Mouse (Mus musculus) limb, embryonic 11.5 days (tissue): ENCODE results near the gene Gm10972. TPM values are rescaled to one million over a fixed set of nuclear protein-coding genes. Genes with fewer than 3 reads are reported as not detected.
"Not testable (repeated sequence)": the region's sequence is repeated elsewhere in the genome, so short reads cannot be mapped to it uniquely, and the experiment has no call there.

ENCODE experiments used
- ATAC-seq: fragments of 200-750 bp; cut with Nextera tagmentation; 2 replicates; pipeline ENCODE4 v1.8.0; 2017; ENCODE audit warnings: low read depth; ENCODE audit not compliant: insufficient number of reproducible peaks, low FRiP score, low TSS enrichment
- DNase-seq: peaks from one replicate; pipeline ENCODE4 v3.0.0-alpha.2; 2015; ENCODE audit warnings: low spot score
- H3K27ac ChIP-seq: fragments of 300-500 bp; sonication (generic); replicated peaks from 2 replicates; pipeline ENCODE4 v1.5.1; 2014; ENCODE audit warnings: low read depth, mild to moderate bottlenecking, low read length
- H3K27me3 ChIP-seq: fragments of 300-500 bp; sonication (generic); 2 replicates; pipeline ENCODE4 v1.6.1; 2014; ENCODE audit warnings: mild to moderate bottlenecking, low read length, mixed read lengths; ENCODE audit not compliant: control insufficient read depth, insufficient read depth
- H3K36me3 ChIP-seq: fragments of 300-500 bp; sonication (generic); 2 replicates; pipeline ENCODE4 v1.6.1; 2014; ENCODE audit warnings: mild to moderate bottlenecking, low read length, moderate library complexity, mixed read lengths; ENCODE audit not compliant: control insufficient read depth, insufficient read depth
- H3K4me1 ChIP-seq: fragments of 300-500 bp; sonication (generic); 2 replicates; pipeline ENCODE4 v1.6.1; 2014; ENCODE audit warnings: low read length, mixed read lengths; ENCODE audit not compliant: control insufficient read depth, insufficient read depth
- H3K4me2 ChIP-seq: fragments of 300-500 bp; sonication (generic); 2 replicates; pipeline ENCODE4 v1.6.1; 2014; ENCODE audit warnings: low read depth, mild to moderate bottlenecking, moderate library complexity; ENCODE audit not compliant: severe bottlenecking
- H3K4me3 ChIP-seq: fragments of 300-500 bp; sonication (generic); 2 replicates; pipeline ENCODE4 v1.5.1; 2014; ENCODE audit warnings: low read depth, low read length
- H3K9ac ChIP-seq: fragments of 300-500 bp; sonication (generic); 2 replicates; pipeline ENCODE4 v1.6.1; 2014; ENCODE audit warnings: mild to moderate bottlenecking, low read length
- H3K9me3 ChIP-seq: fragments of 300-500 bp; sonication (generic); 2 replicates; pipeline ENCODE4 v1.6.1; 2016; ENCODE audit warnings: low read length; ENCODE audit not compliant: control insufficient read depth
- WGBS: fragments of 180-500 bp; shearing (Covaris S2); extraction: QIAGEN DNeasy Blood & Tissue Kit; methylation state at CpG from one replicate; pipeline ENCODE4 v1.1.7; 2014; 5-methylcytosine and 5-hydroxymethylcytosine counted together
- polyA plus RNA-seq: library from polyadenylated mRNA; unstranded; fragments of >200 nt; fragmentation: Nextera tagmentation; extraction: Ambion mirVana; gene quantifications from 2 replicates; pipeline ENCODE4 v1.2.1, GENCODE M21; 2014

Gm10972 gene
- polyA plus RNA-seq: not detected in 2 replicates

DNA sequence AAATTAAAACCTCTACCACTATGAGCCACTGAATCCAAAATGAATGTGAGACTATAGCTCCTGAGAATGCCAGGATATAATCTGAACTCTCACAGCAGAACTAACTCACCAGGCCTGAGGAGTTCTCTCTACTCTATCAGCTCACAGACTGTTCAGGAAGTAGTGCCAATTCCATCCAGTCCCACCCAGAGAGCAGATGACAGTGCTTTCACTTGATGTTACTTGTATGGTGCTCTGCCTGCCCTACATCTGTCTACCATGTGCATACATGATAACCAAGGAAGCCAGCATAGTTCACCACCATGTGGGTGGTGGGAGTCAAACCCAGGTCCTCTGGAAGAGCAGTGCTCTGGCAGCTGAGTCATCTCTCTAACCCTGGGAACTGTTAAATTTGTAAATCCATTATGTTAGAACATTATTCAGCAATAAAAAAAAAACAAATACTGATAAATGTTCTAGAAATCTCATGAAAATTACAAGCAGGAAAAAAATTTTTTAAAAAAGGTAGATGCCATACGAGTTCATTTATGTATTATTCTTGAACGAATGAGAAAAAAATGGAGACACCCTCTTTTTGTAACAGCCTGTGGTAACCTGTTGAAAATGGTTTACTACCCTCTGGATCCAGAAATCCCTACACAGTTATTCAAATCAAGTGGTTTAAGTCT lies at the start of gene Gm10972:
TSS of gene Gm10972 (plus strand) at position 618 of the 668 bp plus-strand sequence.
- not testable (repeated sequence) for H3K9me3 ChIP-seq, ATAC-seq, H3K9ac ChIP-seq, H3K4me1 ChIP-seq, DNase-seq, H3K27ac ChIP-seq, H3K4me2 ChIP-seq, H3K4me3 ChIP-seq, H3K27me3 ChIP-seq, H3K36me3 ChIP-seq
- 94% methylated on average over 2 of the region's 2 CpGs for WGBS

DNA sequence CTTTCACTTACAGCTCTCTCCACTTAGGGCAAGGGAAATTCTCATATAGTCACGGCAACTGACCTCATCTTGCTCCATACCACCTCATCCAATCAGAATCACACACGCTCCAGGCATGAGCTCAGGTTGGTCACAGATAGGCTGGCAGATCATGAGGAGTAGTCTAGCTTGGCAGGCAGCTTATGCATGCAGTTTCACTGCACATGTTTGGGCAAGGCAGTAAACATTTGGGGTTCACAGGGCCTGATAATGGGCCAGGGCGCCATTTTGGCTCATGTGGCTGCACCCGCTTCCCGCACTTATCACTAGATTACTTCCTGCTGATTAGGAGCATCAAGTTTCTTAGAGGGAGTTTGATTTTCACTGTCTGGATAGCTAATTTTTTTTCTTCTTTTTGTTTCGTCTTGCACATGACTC lies 47.0 kb upstream of the Gm10972 start:
- no peak overlapping the region for H3K4me2 ChIP-seq
- ATAC-seq: no peak
- H3K27me3 ChIP-seq: no peaks in the 10 kb centered on the region
- no peak overlapping the region for H3K4me3 ChIP-seq
- H3K27ac ChIP-seq: no peak overlapping the region
- H3K9ac ChIP-seq: no peak overlapping the region
- WGBS: 89% methylated on average over 6 of the region's 6 CpGs
- no peak for DNase-seq
- no peaks in the 10 kb centered on the region for H3K36me3 ChIP-seq
- H3K9me3 ChIP-seq: no peaks in the 10 kb centered on the region
- H3K4me1 ChIP-seq: no peaks in the 10 kb centered on the region

DNA sequence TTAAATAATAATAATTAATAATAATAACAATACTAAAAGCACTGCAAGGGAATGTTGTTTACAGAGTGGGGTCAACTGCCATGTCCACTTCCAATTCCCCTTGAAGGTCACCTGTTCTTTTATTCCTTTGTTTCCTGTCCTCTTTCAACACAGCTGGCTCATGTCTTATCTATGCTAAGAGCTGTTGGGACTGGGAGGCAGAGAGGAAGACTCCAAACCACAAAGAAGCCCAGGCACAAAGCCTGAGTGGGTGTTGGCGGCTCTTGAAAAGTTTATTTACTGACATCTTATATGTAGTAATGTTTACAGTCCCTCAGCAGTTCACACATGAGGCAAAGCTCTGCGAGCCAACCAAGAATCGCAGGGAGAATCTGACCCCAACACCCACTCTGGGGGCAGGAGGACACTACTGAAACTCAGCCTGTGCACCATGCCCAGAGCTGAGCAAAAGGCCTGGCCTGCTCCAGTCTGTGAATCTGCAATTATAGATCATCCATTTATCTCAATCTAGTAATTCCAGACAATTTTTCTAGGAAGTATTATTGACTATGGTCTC lies 45.6 kb upstream of the Gm10972 start:
- WGBS: 88% methylated on average over 3 of the region's 3 CpGs
- DNase-seq (no peak), ATAC-seq (no peak)
- Histone ChIP-seq H3K36me3 (no peaks in the 10 kb centered on the region), H3K4me2 (no peak overlapping the region), H3K9me3 (no peaks in the 10 kb centered on the region), H3K27ac (no peak overlapping the region), H3K9ac (no peak overlapping the region), H3K4me3 (no peak overlapping the region), H3K4me1 (no peaks in the 10 kb centered on the region), H3K27me3 (no peaks in the 10 kb centered on the region)

DNA sequence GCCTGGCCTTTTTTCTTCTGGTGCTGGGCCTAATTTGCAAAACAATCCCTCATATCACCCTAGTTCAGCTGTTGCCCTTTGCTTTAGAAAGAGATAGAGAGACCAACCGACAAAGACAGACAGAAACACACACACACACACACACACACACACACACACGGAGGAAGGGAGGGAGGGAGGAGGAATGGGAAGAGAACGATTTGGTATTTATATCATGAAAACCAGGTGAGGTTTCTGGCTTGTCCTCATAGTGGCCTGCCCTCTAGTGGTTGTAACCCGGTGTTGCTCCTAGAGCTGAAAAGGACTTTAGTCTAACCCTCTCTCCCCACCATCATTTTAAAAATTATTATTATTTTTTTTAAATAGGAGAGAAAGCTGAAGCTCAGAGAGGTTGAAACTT lies 41.0 kb upstream of the Gm10972 start:
- DNase-seq (peak; percentile 71), ATAC-seq (no peak)
- Histone ChIP-seq H3K9ac (no peak overlapping the region), H3K36me3 (no peaks in the 10 kb centered on the region), H3K4me3 (no peak overlapping the region), H3K27me3 (no peaks in the 10 kb centered on the region), H3K4me1 (no peaks in the 10 kb centered on the region), H3K27ac (no peak overlapping the region), H3K4me2 (no peak overlapping the region), H3K9me3 (no peaks in the 10 kb centered on the region)
- 3% methylated on average over 4 of the region's 4 CpGs for WGBS

DNA sequence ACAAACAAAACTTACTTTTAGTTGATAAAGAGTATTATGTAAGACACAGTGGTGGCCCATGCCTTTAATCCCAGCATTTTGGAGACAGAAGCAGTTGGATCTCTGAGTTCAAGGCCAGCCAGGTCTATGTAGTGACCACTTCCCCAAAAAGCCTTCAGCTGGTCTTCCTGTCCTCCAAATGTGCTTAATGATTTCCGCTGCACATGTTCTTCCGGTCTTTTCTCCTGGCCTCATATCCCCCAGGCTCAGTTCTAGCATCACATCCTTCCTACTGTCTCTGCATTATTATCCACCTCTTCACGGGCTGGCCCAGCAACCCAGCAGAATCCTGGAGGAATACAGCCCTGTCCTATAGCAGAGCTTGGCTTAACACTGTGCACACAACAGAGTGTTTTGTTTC lies 33.3 kb upstream of the Gm10972 start:
- H3K36me3 ChIP-seq: no peaks in the 10 kb centered on the region
- ATAC-seq: no peak
- H3K27ac ChIP-seq: no peak overlapping the region
- WGBS: 92% methylated on average over 3 of the region's 3 CpGs
- H3K4me3 ChIP-seq: no peak overlapping the region
- no peak overlapping the region for H3K4me2 ChIP-seq
- no peak for DNase-seq
- no peaks in the 10 kb centered on the region for H3K27me3 ChIP-seq
- no peak overlapping the region for H3K9ac ChIP-seq
- no peaks in the 10 kb centered on the region for H3K9me3 ChIP-seq
- H3K4me1 ChIP-seq: no peaks in the 10 kb centered on the region

DNA sequence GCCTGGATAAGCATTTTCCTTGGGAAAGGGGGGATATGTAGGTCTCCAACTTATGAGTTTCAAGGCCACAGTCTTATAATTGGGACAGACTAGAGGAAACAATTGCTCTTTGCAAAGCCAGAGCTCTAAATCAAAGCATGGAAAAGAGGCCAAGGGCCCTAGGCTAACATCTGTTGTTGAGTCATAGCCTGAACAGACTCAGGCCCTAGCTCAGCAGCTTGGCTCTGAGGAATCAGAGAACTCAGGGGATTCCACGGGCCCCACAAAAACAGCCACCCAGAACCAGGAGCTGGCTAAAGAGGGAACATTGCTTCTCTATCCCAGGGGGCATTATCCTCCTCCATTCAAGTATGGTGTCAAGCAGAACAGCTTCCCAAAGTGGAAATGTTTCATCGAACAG lies 32.3 kb upstream of the Gm10972 start:
- H3K27me3 ChIP-seq: no peaks in the 10 kb centered on the region
- ATAC-seq: no peak
- no peaks in the 10 kb centered on the region for H3K9me3 ChIP-seq
- H3K27ac ChIP-seq: no peak overlapping the region
- no peaks in the 10 kb centered on the region for H3K4me1 ChIP-seq
- no peak overlapping the region for H3K4me2 ChIP-seq
- H3K4me3 ChIP-seq: no peak overlapping the region
- DNase-seq: no peak
- H3K9ac ChIP-seq: no peak overlapping the region
- 83% methylated on average over 2 of the region's 2 CpGs for whole genome bisulfite sequencing
- H3K36me3 ChIP-seq: no peaks in the 10 kb centered on the region

DNA sequence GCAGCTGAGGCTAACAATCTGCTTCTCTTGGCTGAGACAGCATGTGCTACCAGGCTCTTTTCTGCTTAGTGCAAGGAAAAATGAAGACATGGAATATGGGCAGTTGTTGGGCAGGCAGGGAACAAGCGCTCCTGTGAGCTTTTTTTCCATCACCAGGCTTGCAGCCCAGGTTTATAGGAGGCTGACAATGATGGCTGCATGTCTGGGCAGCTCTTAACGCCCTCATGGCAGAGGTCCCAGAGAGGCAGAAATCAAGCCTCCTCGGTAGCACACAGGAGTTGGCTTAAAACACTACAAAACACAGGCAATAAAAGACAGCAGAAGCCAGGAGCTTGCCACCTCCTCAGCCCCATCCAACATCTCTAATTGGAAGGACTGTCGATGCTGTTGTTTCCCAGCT lies 31.6 kb upstream of the Gm10972 start:
- ATAC-seq (no peak), DNase-seq (no peak)
- Histone ChIP-seq H3K4me2 (no peak overlapping the region), H3K4me3 (no peak overlapping the region), H3K36me3 (no peaks in the 10 kb centered on the region; the same call in 1 of the 2 replicates), H3K27me3 (no peaks in the 10 kb centered on the region), H3K4me1 (no peaks in the 10 kb centered on the region), H3K9ac (no peak overlapping the region), H3K9me3 (no peaks in the 10 kb centered on the region), H3K27ac (no peak overlapping the region)
- 40% methylated on average over 4 of the region's 4 CpGs for WGBS

DNA sequence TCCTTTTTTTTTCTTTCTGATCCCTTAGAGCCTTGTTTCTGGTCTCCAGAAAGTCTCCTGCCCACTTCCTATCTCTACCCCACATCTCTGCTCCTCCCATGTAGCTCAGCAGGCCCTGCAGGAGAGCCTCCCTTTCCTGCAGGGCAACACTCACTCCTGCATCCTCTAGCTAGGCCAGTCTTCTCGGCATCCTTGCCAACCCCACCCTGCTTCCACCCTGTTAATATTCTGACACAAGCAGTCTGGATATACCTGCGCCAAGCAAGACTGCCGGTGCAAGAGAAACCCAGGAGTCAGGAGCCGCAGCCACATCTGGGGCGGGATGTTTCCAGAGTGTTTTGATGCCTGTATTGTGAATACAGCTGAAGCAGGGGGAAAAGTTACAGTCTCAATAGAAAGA lies 31.1 kb upstream of the Gm10972 start:
- Histone ChIP-seq H3K27ac (no peak overlapping the region), H3K4me1 (no peaks in the 10 kb centered on the region), H3K36me3 (no peaks in the 10 kb centered on the region; the same call in 1 of the 2 replicates), H3K4me3 (no peak overlapping the region), H3K27me3 (no peaks in the 10 kb centered on the region), H3K9me3 (no peaks in the 10 kb centered on the region), H3K4me2 (no peak overlapping the region), H3K9ac (no peak overlapping the region)
- DNase-seq: no peak
- no peak for ATAC-seq
- 75% methylated on average over 5 of the region's 5 CpGs for WGBS

DNA sequence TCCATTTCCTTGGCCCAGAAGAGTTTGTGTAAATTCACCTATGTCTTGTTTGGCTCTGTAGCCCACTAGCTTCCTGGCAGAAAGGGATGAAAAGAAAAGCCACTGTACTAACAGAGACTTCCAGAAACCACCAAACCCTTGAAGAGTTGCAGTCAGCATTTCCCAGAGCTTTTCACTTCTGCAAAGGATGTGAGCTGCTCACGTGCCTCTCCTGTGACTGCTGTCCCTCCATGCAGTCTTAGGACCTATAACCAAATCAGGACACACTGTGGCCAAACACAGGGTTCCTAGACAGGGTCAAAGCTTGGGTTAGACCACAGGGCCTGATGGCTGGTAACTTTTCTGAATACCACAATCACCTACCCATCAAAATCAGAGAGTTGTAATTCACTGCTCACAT lies 30.6 kb upstream of the Gm10972 start:
- 80% methylated on average over 1 of the region's 1 CpGs for WGBS
- Histone ChIP-seq H3K9ac (no peak overlapping the region), H3K36me3 (no peaks in the 10 kb centered on the region; the same call in 1 of the 2 replicates)

More for the DNA sequence above, 30.6 kb upstream of the Gm10972 start:
- H3K9me3 ChIP-seq: no peaks in the 10 kb centered on the region
- H3K27ac ChIP-seq: no peak overlapping the region
- no peak for ATAC-seq
- no peak overlapping the region for H3K4me2 ChIP-seq
- no peak overlapping the region for H3K4me3 ChIP-seq
- no peaks in the 10 kb centered on the region for H3K4me1 ChIP-seq
- DNase-seq: no peak
- no peaks in the 10 kb centered on the region for H3K27me3 ChIP-seq
